Mouse (Mus musculus) midbrain, embryonic 12.5 days (tissue): ENCODE measurements around the gene Rapgef6. TPM values are rescaled to one million over a fixed set of nuclear protein-coding genes. Genes with fewer than 3 reads are reported as not detected.

Experiments
- ATAC-seq: fragments of 200-750 bp; cut with Nextera tagmentation; 2 replicates; pipeline ENCODE4 v1.8.0; 2017; ENCODE audit warnings: low read depth, moderate TSS enrichment, moderate library complexity; ENCODE audit not compliant: low FRiP score
- H3K27ac ChIP-seq: fragments of 300-500 bp; sonication (generic); replicated peaks from 2 replicates; pipeline ENCODE4 v1.5.1; 2016; ENCODE audit warnings: mild to moderate bottlenecking
- H3K27me3 ChIP-seq: fragments of 300-500 bp; sonication (generic); 2 replicates; pipeline ENCODE4 v1.6.1; 2016; ENCODE audit warnings: mild to moderate bottlenecking
- H3K36me3 ChIP-seq: fragments of 300-500 bp; sonication (generic); 2 replicates; pipeline ENCODE4 v1.6.1; 2016
- H3K4me1 ChIP-seq: fragments of 300-500 bp; sonication (generic); 2 replicates; pipeline ENCODE4 v1.6.1; 2016
- H3K4me2 ChIP-seq: fragments of 300-500 bp; sonication (generic); replicated peaks from 2 replicates; pipeline ENCODE4 v1.6.1; 2016; ENCODE audit warnings: mild to moderate bottlenecking, moderate library complexity
- H3K4me3 ChIP-seq: fragments of 300-500 bp; sonication (generic); 2 replicates; pipeline ENCODE4 v1.5.1; 2016; ENCODE audit warnings: mild to moderate bottlenecking
- H3K9ac ChIP-seq: fragments of 300-500 bp; sonication (generic); replicated peaks from 2 replicates; pipeline ENCODE4 v1.6.1; 2016; ENCODE audit warnings: mild to moderate bottlenecking, moderate library complexity
- H3K9me3 ChIP-seq: fragments of 300-500 bp; sonication (generic); 2 replicates; pipeline ENCODE4 v1.6.1; 2016; ENCODE audit warnings: mild to moderate bottlenecking
- WGBS: fragments of 180-500 bp; shearing (Covaris S2); methylation state at CpG from one replicate; pipeline ENCODE4 v1.1.7; 2016; 5-methylcytosine and 5-hydroxymethylcytosine counted together
- microRNA-seq: library from miRNA; unstranded; fragments of <30 nt; microRNA quantifications from one replicate; pipeline ENCODE4, GENCODE M21; 2017
- polyA plus RNA-seq: library from polyadenylated mRNA; unstranded; fragments of >200 nt; fragmentation: Nextera tagmentation; extraction: Ambion mirVana; gene quantifications from 2 replicates; pipeline ENCODE4 v1.2.1, GENCODE M21; 2016

Rapgef6 gene
- polyA plus RNA-seq, 1 experiment from 2014 or later, result 37.5 TPM

- Histone ChIP-seq H3K27ac (no peak overlapping the region), H3K9me3 (no peaks in the 10 kb centered on the region), H3K4me3 (no peak overlapping the region), H3K4me1 (no peaks in the 10 kb centered on the region), H3K27me3 (no peaks in the 10 kb centered on the region), H3K9ac (no peak overlapping the region), H3K36me3 (peaks cover 49% of the 10 kb centered on the region), H3K4me2 (no peak overlapping the region)
- WGBS, result 79% methylated on average over 1 of the region's 1 CpGs
- no peak for ATAC-seq
These were observed 221.6 kb downstream of the Rapgef6 start for GRCm38 (mm10) chr11:54744231-54744630.

Small RNA genes lying within 50 kb of the gene (microRNA-seq; reads per million reads assigned to microRNA genes)
- gene Gm26116, result not detected

Other genes with a start within 250 kb of the Rapgef6 start
- 27.1 and 27.6 TPM in 2 replicates for gene Acsl6, start 219.0 kb upstream of the Rapgef6 start, polyA plus RNA-seq
- not detected in 2 replicates for gene Meikin, start 152.2 kb upstream of the Rapgef6 start, polyA plus RNA-seq
- gene Fnip1, start 84.6 kb upstream of the Rapgef6 start, polyA plus RNA-seq, result 13.3 and 14.0 TPM in 2 replicates